Mouse (Mus musculus) MEL (cell line): ENCODE measurements around the gene Wdr90. TPM values are rescaled to one million over a fixed set of nuclear protein-coding genes. Genes with fewer than 3 reads are reported as not detected.

Experiments
- DNase-seq: peaks from one replicate; pipeline ENCODE4 v3.0.0; 2011; ENCODE audit warnings: low read depth, low spot score
- H3K27ac ChIP-seq: 2 replicates; pipeline ENCODE4 v1.5.1; 2012; ENCODE audit warnings: low read depth, mild to moderate bottlenecking, control low read depth, low read length, moderate library complexity; ENCODE audit not compliant: control insufficient read depth
- H3K27me3 ChIP-seq, 2 experiments: fragments of 150-350 bp in 1 of 2; sonication (generic) in 1 of 2; 2 replicates each; pipeline ENCODE4 v1.6.1; 2012; ENCODE audit warnings: low read length in 2 of 2, mild to moderate bottlenecking in 2 of 2, improper control_type of control experiment in 1 of 2, moderate library complexity in 1 of 2; ENCODE audit not compliant: insufficient read depth in 2 of 2, control insufficient read depth in 1 of 2
- H3K36me3 ChIP-seq, 2 experiments: 2 replicates each; pipeline ENCODE4 v1.6.1; 2012 to 2014; ENCODE audit warnings: low read length in 2 of 2, improper control_type of control experiment in 1 of 2, inconsistent platforms in 1 of 2, mild to moderate bottlenecking in 1 of 2; ENCODE audit not compliant: insufficient read depth in 2 of 2, control insufficient read depth in 1 of 2
- H3K4me1 ChIP-seq, 2 experiments: fragments of 150-350 bp in 1 of 2; sonication (generic) in 1 of 2; 2 replicates each; pipeline ENCODE4 v1.6.1; 2012; ENCODE audit warnings: low read length in 2 of 2, improper control_type of control experiment in 1 of 2, mild to moderate bottlenecking in 1 of 2; ENCODE audit not compliant: insufficient read depth in 2 of 2, control insufficient read depth in 1 of 2
- H3K4me3 ChIP-seq, 2 experiments: fragments of 150-350 bp in 1 of 2; sonication (generic) in 1 of 2; 2 replicates each; pipeline ENCODE4 v1.5.1; 2012; ENCODE audit warnings: low read depth in 2 of 2, low read length in 2 of 2, mild to moderate bottlenecking in 2 of 2, moderate library complexity in 2 of 2, control low read depth in 1 of 2, improper control_type of control experiment in 1 of 2; ENCODE audit not compliant: control insufficient read depth in 1 of 2, insufficient read depth in 1 of 2
- H3K79me2 ChIP-seq: 2 replicates; pipeline ENCODE4 v1.6.1; 2012; ENCODE audit warnings: mild to moderate bottlenecking, low read length, moderate library complexity; ENCODE audit not compliant: control insufficient read depth, poor library complexity, insufficient read depth
- H3K9ac ChIP-seq: 2 replicates; pipeline ENCODE4 v1.6.1; 2012; ENCODE audit warnings: low read depth, mild to moderate bottlenecking, control low read depth, low read length, moderate library complexity; ENCODE audit not compliant: control insufficient read depth, poor library complexity, severe bottlenecking
- H3K9me3 ChIP-seq: fragments of 150-350 bp; sonication (generic); replicated peaks from 2 replicates; pipeline ENCODE4 v1.6.1; 2012; ENCODE audit warnings: mild to moderate bottlenecking, low read length, improper control_type of control experiment, moderate library complexity; ENCODE audit not compliant: insufficient read depth
- BHLHE40 ChIP-seq: IDR thresholded peaks from 2 replicates; pipeline ENCODE4 v1.6.1; 2012; ENCODE audit warnings: low read depth, mild to moderate bottlenecking, inconsistent platforms, low read length, improper control_type of control experiment, borderline replicate concordance
- ELF1 ChIP-seq: IDR thresholded peaks from 2 replicates; pipeline ENCODE4 v1.6.1; 2014; ENCODE audit warnings: low read depth, mild to moderate bottlenecking, inconsistent platforms, low read length, improper control_type of control experiment, moderate library complexity
- EP300 ChIP-seq, 2 experiments: IDR thresholded peaks; 2 replicates each; pipeline ENCODE4 v1.6.1; 2011; ENCODE audit warnings: improper control_type of control experiment in 2 of 2, low read length in 2 of 2, low read depth in 1 of 2, mild to moderate bottlenecking in 1 of 2
- GABPA ChIP-seq: IDR thresholded peaks from 2 replicates; pipeline ENCODE4 v1.6.1; 2012; ENCODE audit warnings: low read depth, mild to moderate bottlenecking, inconsistent platforms, low read length, improper control_type of control experiment, moderate library complexity
- KAT2A ChIP-seq: conservative IDR thresholded peaks from 2 replicates; pipeline ENCODE4 v1.6.1; 2012; ENCODE audit warnings: low read depth, low read length, improper control_type of control experiment, inconsistent platforms
- MAFK ChIP-seq: IDR thresholded peaks from 2 replicates; pipeline ENCODE4 v1.6.1; 2011; ENCODE audit warnings: low read depth, mild to moderate bottlenecking, low read length, improper control_type of control experiment, borderline replicate concordance
- MAZ ChIP-seq: IDR thresholded peaks from 2 replicates; pipeline ENCODE4 v1.6.1; 2012; ENCODE audit warnings: low read depth, mild to moderate bottlenecking, inconsistent platforms, low read length, improper control_type of control experiment
- MEF2A ChIP-seq: IDR thresholded peaks from 2 replicates; pipeline ENCODE4 v1.6.1; 2014; ENCODE audit warnings: low read depth, mild to moderate bottlenecking, inconsistent platforms, low read length, improper control_type of control experiment; ENCODE audit not compliant: poor library complexity, insufficient replicate concordance, severe bottlenecking; ENCODE audit errors: extremely low read depth
- MYB ChIP-seq: IDR thresholded peaks from 2 replicates; pipeline ENCODE4 v1.6.1; 2011; ENCODE audit warnings: mild to moderate bottlenecking, low read depth, low read length, improper control_type of control experiment
- NRF1 ChIP-seq: IDR thresholded peaks from 2 replicates; pipeline ENCODE4 v1.6.1; 2014; ENCODE audit warnings: low read depth, mild to moderate bottlenecking, inconsistent platforms, low read length, improper control_type of control experiment, moderate library complexity; ENCODE audit not compliant: poor library complexity, insufficient read depth, severe bottlenecking
- POLR2A ChIP-seq, 2 experiments: IDR thresholded peaks; 2 replicates each; pipeline ENCODE4 v1.6.1; 2011 to 2012; ENCODE audit warnings: low read length in 2 of 2, mild to moderate bottlenecking in 2 of 2, control low read depth in 1 of 2, improper control_type of control experiment in 1 of 2, low read depth in 1 of 2, moderate library complexity in 1 of 2; ENCODE audit not compliant: control insufficient read depth in 1 of 2, insufficient read depth in 1 of 2, poor library complexity in 1 of 2
- SIN3A ChIP-seq: IDR thresholded peaks from 2 replicates; pipeline ENCODE4 v1.6.1; 2012; ENCODE audit warnings: low read length, improper control_type of control experiment, inconsistent platforms
- SMC3 ChIP-seq: IDR thresholded peaks from 2 replicates; pipeline ENCODE4 v1.6.1; 2011; ENCODE audit warnings: low read depth, low read length, improper control_type of control experiment
- TBP ChIP-seq: IDR thresholded peaks from 2 replicates; pipeline ENCODE4 v1.8.0; 2011; ENCODE audit warnings: low read depth, low read length, improper control_type of control experiment
- TCF12 ChIP-seq: IDR thresholded peaks from 2 replicates; pipeline ENCODE4 v1.6.1; 2014; ENCODE audit warnings: low read depth, mild to moderate bottlenecking, inconsistent platforms, low read length, improper control_type of control experiment, moderate library complexity
- USF1 ChIP-seq: IDR thresholded peaks from 2 replicates; pipeline ENCODE4 v1.6.1; 2014; ENCODE audit warnings: low read depth, mild to moderate bottlenecking, inconsistent platforms, low read length, improper control_type of control experiment, moderate library complexity
- ZKSCAN1 ChIP-seq: IDR thresholded peaks from 2 replicates; pipeline ENCODE4 v1.6.1; 2012; ENCODE audit warnings: low read depth, mild to moderate bottlenecking, inconsistent platforms, low read length, improper control_type of control experiment, moderate library complexity
- ZMIZ1 ChIP-seq: IDR thresholded peaks from 2 replicates; pipeline ENCODE4 v1.6.1; 2012; ENCODE audit warnings: low read depth, mild to moderate bottlenecking, inconsistent platforms, low read length, improper control_type of control experiment, moderate library complexity
- ZNF384 ChIP-seq: IDR thresholded peaks from 2 replicates; pipeline ENCODE4 v1.6.1; 2012; ENCODE audit warnings: low read depth, mild to moderate bottlenecking, inconsistent platforms, low read length, improper control_type of control experiment
- polyA plus RNA-seq, 2 experiments: library from polyadenylated mRNA; stranded (reverse) in 1 of 2; unstranded in 1 of 2; fragments of >175 nt in 1 of 2; fragments of >200 nt in 1 of 2; gene quantifications; 2 replicates each; pipeline versions ENCODE4 v1.2.1 to v1.2.4; 2012; ENCODE audit warnings: low replicate concordance in 2 of 2, low read depth in 1 of 2; ENCODE audit not compliant: insufficient read length in 2 of 2, insufficient read depth in 1 of 2, missing spikeins in 1 of 2
- total RNA-seq: library from RNA; depleted of rRNA; stranded (reverse); fragments of 300-350 nt; gene quantifications from 2 replicates; pipeline ENCODE4 v1.2.3, GENCODE M21; 2012

Gene Wdr90
- total and polyA plus RNA-seq, 3 experiments: 23.7 to 44.5 TPM; not detected in 1

DNA sequence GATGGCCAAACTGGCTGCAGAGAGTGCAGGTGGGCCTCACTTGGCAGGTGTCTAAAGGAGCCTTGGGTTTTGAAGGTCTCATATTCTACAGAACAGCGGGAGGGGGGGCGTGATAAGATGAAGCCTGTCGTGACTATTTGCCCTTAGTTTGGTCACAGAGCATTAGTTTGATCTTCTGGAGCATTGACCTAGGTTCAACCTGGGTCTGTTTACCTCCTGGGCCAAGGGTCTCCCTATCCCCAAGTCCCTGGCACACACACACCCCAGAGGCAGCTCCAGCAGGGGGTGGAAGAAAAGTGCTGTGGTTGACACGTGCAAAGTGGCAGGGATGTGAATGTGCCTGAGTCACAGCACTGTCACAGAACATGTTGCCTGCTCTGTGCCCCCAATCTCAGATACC, 50.4 kb downstream of the Wdr90 start:
- no peaks in the 10 kb centered on the region for H3K36me3 ChIP-seq
- no peak for TF ChIP-seq MYB
- no peak for TF ChIP-seq SIN3A
- no peak for TF ChIP-seq MAFK
- TF ChIP-seq MEF2A: no peak
- TF ChIP-seq TBP: no peak
- no peak for TF ChIP-seq SMC3
- TF ChIP-seq, all 39 proteins: peak for 0
- H3K9me3 ChIP-seq: no peaks in the 10 kb centered on the region
- DNase-seq: no peak
- peaks cover 0 to 1% of the 10 kb centered on the region in 2 experiments; a peak in 2 of 4 replicates for H3K27me3 ChIP-seq
- no peak overlapping the region for H3K9ac ChIP-seq
- H3K27ac ChIP-seq: no peak overlapping the region
- no peaks in the 10 kb centered on the region for H3K79me2 ChIP-seq
- H3K4me1 ChIP-seq: peaks cover 0 to 8% of the 10 kb centered on the region in 2 experiments; a peak in 1 of 4 replicates
- H3K4me3 ChIP-seq: no peak overlapping the region

DNA sequence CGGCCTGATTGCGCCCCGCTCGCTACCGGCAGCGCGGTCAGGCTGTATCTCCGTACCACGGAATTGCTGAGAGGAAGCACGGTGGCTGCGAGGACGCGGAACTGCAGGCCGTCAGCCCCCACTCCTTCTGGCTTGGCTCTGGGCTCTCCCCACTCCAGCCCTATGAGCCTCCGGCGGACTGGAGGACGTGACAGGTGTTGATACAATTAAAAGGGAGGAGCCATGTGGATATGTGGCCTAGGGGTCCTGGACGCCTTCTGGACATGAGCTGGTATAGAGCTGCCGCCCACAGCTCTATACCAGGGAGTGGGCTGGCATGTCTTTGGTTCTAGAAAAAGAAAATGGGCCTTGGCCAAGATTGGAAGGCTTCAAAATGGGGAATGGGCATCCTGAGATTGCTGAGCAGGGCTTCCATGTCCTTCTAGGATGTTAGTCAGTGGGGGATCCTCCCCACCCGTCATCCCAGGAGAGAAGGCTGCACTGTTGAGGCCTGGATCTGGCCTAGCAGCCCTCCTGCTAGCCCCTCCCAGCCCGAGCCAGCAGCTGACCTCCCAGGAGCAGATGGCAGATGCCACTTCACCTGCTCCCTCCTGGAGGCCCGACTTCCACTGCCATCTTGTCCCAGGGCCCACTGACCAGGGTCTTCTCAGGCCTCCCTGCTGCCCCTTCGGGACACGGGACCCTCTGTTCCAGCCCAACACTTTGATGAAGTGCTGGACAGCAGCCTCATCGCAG, 51.5 kb downstream of the Wdr90 start:
- Histone ChIP-seq H3K9ac (no peak overlapping the region), H3K9me3 (no peaks in the 10 kb centered on the region), H3K4me1 (peaks cover 0 to 8% of the 10 kb centered on the region in 2 experiments; a peak in 1 of 4 replicates), H3K36me3 (no peaks in the 10 kb centered on the region), H3K27ac (no peak overlapping the region), H3K4me3 (no peak overlapping the region), H3K79me2 (no peaks in the 10 kb centered on the region), H3K27me3 (peaks cover 0 to 1% of the 10 kb centered on the region in 2 experiments; a peak in 2 of 4 replicates)
- DNase-seq: no peak
- TF ChIP-seq USF1 (no peak), KAT2A (no peak), ZMIZ1 (no peak), ELF1 (no peak)

DNA sequence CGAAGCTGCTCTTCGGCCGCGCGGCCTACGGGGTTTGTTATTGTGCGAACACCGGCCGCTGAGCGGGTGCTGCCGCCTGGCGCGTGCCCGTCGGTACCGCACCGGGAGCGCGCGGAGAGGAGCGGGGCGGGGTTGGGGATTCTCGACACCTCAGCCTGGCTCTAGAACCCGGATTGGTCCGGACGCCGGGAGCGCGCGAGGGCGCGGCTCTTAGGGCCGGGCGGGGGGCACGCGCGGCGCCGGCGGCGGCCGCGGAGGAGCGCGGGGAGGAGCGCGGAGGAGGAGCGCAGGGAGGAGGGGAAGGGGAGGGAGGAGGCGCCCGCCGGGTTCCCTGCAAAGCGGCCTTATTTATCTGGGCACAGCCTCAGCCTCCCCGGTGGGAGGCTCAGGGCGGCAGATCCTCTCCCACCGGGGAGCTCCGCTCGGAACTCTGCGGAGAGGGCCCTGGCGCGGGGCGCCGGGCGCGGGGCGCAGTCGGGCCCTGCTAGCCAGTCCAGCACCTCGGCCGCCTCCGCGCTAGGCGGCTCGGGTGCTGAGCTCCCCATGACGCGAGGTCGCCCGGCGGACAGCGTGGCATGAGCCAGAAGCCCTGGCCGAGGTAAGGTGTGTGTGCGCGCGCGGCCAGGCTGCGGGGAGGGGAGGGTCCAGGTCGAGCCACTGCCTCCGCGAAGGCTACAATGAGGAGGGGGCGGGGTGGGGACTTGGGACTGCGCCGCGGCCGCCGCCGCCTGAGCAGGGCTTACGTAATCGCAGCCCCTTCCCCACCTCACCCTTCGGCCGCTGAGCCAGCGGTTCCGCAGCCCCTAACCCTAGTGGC, 52.3 kb downstream of the Wdr90 start, which contains the start of gene Fbxl16:
Gene Fbxl16 (plus strand): TSS at position 297 of the 817 bp plus-strand sequence.
- no peaks in the 10 kb centered on the region for H3K36me3 ChIP-seq
- H3K4me1 ChIP-seq: peaks cover 0 to 8% of the 10 kb centered on the region in 2 experiments; a peak in 1 of 4 replicates
- no peak within 1 kb of the TSS for H3K27ac ChIP-seq
- H3K9ac ChIP-seq: no peak within 1 kb of the TSS
- H3K27me3 ChIP-seq: peaks cover 0 to 1% of the 10 kb centered on the region in 2 experiments; a peak in 1 of 4 replicates
- no peaks in the 10 kb centered on the region for H3K9me3 ChIP-seq
- no peaks in the 10 kb centered on the region for H3K79me2 ChIP-seq
- H3K4me3 ChIP-seq: no peak within 1 kb of the TSS
- DNase-seq: no peak
- TF ChIP-seq POLR2A (IDR thresholded peaks at IDR 0.05; ENCODE audit: control insufficient read depth in 1 of 2, insufficient read depth in 1 of 2, low read depth in 1 of 2, low read length in 2 of 2, poor library complexity in 1 of 2) (no peak), KAT2A (no peak), MAZ (no peak), SMC3 (no peak), GABPA (no peak), NRF1 (no peak), MAFK (no peak), ZKSCAN1 (no peak), ZNF384 (no peak), EP300 (IDR thresholded peaks at IDR 0.05; ENCODE audit: low read depth in 1 of 2, low read length in 2 of 2) (no peak), BHLHE40 (no peak), ZMIZ1 (no peak), TCF12 (no peak)
- TF ChIP-seq, all 39 proteins: peak for 0
